Mouse (Mus musculus): ENCODE measurements at regions not wholly inside any gene's neighbourhood (a gene's known extent, or its start where the extent isn't known, plus 50 kb on each side); places are given as distances from the start of the nearest gene placed in this dataset.

- no peak for DNase-seq
Measured at GRCm38 (mm10) chr12:12506671-12507070, 244.7 kb downstream of the Fam49a start.

DNA sequence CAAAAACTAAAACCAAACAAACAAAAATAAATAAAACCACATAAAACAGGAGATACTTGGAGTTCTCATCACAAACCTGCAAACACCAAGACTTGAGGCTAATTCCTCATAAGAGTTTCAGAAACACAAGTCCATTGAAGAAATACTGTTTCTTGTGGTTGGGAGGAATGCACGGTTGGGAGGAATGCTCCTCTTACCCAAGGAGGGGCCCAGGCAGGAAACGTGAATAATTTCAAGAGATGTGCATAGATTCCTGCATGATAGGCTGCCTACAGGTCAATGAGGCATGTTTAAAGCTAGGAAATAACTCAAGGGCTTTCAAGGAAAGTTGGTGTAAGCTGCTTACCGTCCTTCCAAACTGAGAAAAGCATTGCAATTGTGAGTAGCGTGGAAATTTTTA lies 243.7 kb downstream of the Fam49a start:
- DNase-seq = no peak

DNA sequence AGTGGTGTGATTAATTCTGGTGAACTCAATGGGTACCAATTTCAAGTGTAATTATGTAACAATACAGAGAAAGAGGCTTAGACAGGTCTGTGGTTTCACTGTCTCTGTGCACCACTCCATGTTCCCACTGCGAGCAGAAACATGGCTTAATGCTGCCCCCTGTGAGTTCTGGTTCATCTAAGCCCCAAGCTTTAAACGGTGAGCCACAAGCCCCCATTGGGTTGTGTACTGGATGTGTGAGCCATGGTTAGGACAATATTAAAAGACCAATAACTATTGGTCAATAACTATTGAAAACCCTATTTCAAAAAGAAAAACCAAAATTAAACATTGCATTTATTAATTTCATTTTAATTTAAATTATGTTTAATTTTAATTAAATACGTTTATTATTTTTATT lies 238.0 kb downstream of the Fam49a start:
- DNase-seq = no peak

GRCm38 (mm10) chr12:12498621-12499020 lies 236.7 kb downstream of the Fam49a start:
- no peak for DNase-seq

DNA sequence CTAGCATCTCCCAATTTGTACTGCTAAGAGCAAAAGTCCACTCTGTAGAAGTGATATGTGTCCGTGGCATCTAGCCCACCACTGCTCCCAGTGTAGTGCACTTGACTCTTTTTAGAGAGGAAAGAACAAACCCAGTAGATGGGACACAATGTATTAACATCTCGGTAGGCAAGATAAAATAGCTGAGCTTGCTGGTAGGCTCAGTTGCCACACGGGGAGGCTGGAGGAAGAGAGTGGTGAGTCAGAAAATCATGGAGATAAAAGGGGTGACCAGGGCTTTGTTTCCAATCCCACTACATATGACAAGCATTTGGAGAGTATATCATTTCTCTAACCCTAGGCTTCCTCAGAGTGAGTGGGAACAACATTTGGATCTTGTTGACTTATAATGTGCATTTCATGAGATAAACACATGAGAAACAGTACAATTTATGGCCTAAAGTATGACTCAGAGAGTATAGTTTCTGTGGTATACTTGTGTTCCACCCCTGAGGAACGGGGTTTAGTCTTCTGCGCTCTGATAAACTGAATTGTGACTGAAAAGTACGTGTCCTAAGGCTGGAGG lies 235.4 kb downstream of the Fam49a start:
- no peak for DNase-seq

DNA sequence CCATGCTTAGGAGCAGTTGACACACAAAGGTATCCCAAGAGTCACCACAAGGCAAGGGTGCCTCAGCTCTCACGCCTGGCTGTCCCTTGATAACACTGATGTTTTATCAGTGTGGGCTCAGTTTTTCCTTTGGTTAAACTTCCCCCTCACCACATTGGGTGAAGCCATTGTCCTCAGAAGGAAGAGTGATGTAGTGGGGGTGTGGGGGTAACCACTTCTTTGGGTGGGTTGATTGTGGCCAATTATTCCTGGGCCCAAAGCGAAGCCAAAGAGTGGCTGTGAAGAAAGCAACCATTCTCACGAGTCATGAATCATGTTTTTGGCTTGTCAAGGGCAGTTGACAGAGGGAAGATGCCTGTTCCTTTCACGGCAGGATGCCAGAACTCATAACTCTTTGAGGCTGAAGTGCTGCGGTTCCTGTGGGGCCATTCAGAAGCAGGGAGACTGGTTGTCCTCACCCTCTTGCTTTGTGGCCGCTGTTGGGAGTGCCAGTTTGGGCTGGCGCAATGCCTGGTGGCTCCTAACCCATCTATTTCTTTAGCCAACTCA lies 234.7 kb downstream of the Fam49a start:
- peak; percentile 85 for DNase-seq

DNA sequence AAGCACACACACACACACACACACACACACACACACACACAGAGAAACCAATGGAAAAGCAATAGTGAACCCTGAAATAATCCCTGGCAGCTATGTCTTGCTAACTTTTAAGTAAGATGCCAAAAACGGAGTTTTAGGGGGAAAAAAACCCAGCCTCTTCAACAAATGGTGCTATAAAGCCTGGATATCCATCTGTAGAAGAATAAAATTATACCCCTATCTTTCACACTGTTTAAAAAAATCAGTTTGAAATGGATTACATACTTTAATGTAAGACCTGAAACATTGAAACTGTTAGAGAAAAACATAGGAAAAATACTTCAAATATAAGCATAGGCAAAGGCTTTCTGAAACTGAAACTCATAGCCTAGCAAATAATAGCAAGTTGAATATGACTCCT lies 228.2 kb downstream of the Fam49a start:
- no peak for DNase-seq

GRCm38 (mm10) chr12:12488090-12488489 lies 226.2 kb downstream of the Fam49a start:
- no peak for DNase-seq

DNA sequence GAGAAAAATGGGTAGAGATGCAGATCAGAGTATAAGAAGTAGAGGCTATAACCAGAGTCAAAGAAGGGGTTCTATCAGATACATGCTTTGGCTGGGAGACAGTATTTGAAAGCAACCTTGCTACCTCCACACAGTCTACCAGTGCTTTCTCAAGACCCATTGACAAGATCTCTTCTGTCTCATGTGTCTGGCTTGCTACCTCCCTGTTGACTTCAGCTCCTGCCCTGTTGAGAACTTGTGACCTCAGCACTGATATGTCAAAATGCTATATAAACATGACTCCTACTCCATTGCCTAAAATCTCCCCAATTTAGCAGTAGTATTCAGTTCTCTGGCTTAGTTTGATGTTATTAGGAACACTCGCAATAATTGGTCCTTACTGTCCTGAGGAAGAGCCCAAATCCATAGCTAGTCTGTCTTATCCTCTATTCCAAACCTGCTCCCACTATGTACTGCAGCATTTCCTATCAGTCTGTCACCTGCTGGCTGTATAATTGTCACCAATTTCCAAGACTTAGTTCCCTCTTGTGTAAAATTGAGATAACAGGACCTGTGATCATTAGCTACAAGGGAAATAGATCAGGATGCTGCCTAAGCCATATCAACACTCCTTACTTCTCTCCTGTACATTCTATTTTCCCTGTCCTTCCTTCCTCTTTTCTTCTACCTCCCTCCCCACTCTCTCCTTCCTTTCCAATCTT lies 224.9 kb downstream of the Fam49a start:
- DNase-seq = no peak

DNA sequence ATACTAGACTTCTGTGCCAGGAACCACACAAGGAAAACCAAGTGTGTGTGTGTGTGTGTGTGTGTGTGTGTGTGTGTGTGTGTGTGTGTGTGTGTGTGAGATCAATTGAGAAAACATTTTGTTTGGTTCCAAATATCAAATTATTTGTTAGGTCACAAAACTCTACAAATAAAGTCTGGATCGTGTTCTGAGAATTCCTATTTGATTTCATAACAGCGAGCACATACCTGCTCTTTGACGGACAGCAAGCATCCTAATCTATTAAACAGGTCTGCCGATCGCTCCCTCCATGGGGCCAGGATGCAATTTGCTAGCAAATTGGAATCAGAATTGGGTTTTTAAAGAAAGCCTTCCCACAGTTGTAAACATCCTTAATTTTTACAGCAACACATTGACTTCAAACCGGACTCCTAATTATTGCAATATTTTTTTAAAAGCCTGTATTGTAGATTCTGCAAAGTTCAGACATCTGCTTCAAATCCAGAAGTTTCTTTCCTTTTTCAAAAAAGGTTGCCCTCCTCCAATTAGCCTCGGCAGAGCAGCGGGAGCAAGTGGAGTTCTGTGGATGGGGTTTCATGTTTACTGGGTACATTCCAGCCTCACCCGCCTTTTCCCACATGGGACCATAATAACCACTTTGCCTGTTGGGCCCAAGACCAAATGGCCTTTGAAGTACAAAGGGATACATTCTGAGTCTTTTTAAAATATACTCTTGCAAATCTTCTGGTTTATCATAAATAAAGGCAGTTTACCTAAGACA lies 223.2 kb downstream of the Fam49a start:
- peak; percentile 37 for DNase-seq

GRCm38 (mm10) chr12:12480451-12480850 lies 218.5 kb downstream of the Fam49a start:
- DNase-seq = no peak

DNA sequence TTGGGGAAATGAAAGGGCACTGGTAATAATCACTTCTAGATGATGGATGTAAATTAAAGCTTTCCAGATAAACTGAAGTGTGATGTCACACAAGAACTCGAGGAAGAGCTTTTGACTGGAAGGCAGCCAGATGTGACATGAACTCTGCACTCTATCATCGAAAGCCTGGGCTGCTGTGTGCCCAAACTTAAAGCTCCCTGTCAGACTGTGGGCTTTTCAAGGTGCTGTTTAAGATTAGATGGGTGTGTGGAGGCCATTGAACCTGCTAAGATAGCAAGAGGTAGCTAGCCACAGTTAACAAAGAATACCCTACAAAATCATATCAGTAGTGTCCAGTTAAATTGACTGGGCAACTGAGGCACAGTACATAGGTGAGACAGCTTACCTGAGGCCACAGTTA lies 190.1 kb downstream of the Fam49a start:
- no peak for DNase-seq

DNA sequence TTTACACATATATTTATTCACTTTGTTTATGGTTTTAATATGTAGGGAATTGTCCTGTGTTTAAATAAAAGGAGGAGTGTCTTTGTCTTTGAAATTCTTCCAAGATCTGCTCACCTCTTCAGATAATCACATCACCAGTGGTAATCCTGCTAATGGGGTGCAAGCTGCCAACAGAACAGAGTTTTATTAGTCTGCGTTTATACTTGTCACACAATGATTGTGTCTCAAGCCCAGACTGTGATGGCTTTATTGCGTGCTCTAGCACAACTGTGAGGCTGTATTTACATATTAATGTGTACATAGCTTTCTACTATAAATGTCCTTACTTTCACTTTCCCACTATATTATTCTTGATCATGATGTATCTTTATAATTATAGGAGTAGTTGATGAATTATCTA lies 184.8 kb downstream of the Fam49a start:
- DNase-seq = no peak

DNA sequence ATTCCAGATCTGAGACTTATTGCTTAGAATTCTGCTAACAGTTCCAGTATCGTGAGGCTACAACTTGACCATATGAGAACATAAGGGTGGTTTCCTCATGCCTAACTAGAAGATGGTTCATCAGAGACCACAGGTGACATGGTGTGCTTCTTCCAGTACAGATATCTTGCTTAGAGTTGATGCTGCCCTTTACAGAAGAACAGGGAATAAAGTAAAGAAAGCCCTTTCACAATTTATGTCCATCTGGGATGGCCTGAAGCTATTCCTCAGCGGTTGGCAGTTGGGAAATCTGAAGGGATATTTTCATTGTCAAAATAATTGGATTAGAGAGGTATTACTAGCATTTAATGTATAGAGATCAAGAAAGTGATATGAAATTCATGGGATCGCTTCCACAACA lies 184.3 kb downstream of the Fam49a start:
- DNase-seq = no peak

GRCm38 (mm10) chr12:12442872-12443271 lies 180.9 kb downstream of the Fam49a start:
- no peak for DNase-seq

DNA sequence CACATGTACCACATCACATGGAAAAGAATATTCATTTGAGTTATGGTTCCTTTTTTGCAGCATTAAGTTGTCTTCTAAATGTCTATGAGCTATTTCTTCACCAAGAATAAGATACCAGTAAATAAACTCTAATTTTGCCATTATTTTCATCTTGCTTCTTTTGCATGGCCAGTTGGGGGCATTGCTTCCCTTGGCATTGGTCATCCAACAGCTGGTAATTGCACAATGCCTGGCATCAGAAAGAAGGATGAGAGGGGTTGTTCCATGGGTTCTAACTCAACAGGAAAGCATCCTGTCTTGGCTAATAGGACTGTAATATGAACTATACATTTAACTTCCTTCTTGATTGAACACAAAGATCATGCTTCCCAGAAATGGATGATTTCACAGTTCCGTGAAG lies 174.4 kb downstream of the Fam49a start:
- DNase-seq = peak; percentile 16

DNA sequence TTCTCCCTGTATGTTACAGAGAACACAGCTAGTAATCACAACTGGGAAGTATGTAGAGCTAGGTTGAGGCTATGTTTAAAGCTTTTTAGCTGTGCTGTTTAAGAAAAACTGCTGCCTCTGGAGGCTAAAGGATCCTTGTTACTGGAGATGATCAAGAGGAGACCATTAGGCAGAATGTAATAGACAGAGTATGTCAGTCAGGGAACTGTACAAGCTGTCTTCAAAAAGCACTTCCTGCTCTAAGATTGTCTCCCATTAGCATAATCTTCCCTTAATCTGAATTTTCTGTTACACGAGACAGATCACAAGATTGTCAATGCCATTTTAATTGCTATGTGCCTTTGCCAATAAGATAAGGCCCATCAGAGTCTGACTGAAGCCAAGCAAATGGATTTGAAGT lies 170.7 kb downstream of the Fam49a start:
- DNase-seq = no peak
